Mouse (Mus musculus): ENCODE data around the gene Cars2. TPM values are rescaled to one million over a fixed set of nuclear protein-coding genes. Genes with fewer than 3 reads are reported as not detected.

The Cars2 gene
- polyA plus RNA-seq, 1 experiment, result 19.0 TPM

DNA sequence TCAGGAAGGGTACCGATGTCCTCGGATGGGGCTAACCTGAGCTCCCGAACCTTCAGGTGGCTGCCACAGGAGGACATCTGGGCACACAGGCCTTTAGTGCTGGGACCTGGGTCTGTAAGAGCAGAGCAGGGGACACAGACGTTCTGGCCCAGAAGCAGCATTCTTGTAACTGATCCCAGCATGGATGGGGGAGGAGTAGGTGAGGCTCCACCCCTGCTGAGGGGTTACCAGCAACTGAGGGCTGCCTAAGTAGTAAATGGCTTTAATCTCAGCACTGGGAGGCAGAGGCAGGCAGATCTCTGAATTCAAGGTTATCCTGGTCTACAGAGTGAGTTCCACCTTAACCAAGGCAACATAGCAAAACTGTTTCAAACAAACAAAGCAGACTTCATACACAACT, 7.7 kb downstream of the Cars2 start:
- peaks cover 13% of the 10 kb centered on the region for H3K36me3 ChIP-seq (ENCODE audit: control insufficient read depth, insufficient read depth)
- no peak overlapping the region for H3ac ChIP-seq (ENCODE audit: control insufficient read depth, insufficient read length, low read depth)
- no peak overlapping the region for H3K4me3 ChIP-seq (ENCODE audit: insufficient read depth, poor library complexity, severe bottlenecking)
- no peaks in the 10 kb centered on the region for H3K79me3 ChIP-seq (ENCODE audit: low read depth)
- no peak for TF ChIP-seq MYOD1 (IDR thresholded peaks at IDR 0.05; ENCODE audit: control insufficient read depth, insufficient read length, low read depth)
- no peak for TF ChIP-seq USF1 (IDR thresholded peaks at IDR 0.05; ENCODE audit: low read depth)
- no peak for TF ChIP-seq FOSL1 (IDR thresholded peaks at IDR 0.05; ENCODE audit: insufficient read depth, low read length, poor library complexity, severe bottlenecking)
- no peak for TF ChIP-seq CEBPB (IDR thresholded peaks at IDR 0.05; ENCODE audit: low read depth)
- no peak for TF ChIP-seq CTCF (IDR thresholded peaks at IDR 0.05; ENCODE audit: control insufficient read depth, insufficient read depth, insufficient read length)
- TF ChIP-seq MAX (IDR thresholded peaks at IDR 0.05), result no peak
- TF ChIP-seq MYOG (IDR thresholded peaks at IDR 0.05; ENCODE audit: control insufficient read depth, extremely low read depth, insufficient read length), result no peak
- no peaks in the 10 kb centered on the region for H3K79me2 ChIP-seq (ENCODE audit: control insufficient read depth, insufficient read depth)
- no peaks in the 10 kb centered on the region for H3K27me3 ChIP-seq (ENCODE audit: control insufficient read depth, insufficient read depth, insufficient read length)

DNA sequence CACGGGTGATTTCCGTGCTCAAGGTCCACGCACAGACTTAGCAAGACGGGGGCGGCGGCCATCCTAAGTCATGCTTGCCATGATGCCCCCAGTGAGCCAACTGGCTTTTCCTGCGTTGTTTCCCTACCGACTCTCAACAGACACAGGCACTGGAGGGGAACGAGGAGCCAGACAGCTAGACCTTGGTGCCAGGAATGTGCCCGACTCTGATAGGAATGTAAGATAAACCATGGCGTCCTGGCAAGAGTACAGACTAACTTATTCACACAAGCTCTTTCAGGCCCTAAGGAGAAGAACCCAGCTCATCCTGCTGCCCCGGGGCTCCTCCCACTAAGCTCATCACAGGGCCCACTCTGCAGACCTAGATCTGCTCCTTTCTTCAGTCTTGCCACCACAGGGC, 8.6 kb downstream of the Cars2 start:
- Histone ChIP-seq H3K79me2 (ENCODE audit: control insufficient read depth, insufficient read depth) (no peaks in the 10 kb centered on the region), H3K4me3 (ENCODE audit: insufficient read depth, poor library complexity, severe bottlenecking) (no peak overlapping the region), H3K27me3 (ENCODE audit: control insufficient read depth, insufficient read depth, insufficient read length) (no peaks in the 10 kb centered on the region), H3ac (ENCODE audit: control insufficient read depth, insufficient read length, low read depth) (no peak overlapping the region), H3K79me3 (ENCODE audit: low read depth) (no peaks in the 10 kb centered on the region), H3K36me3 (ENCODE audit: control insufficient read depth, insufficient read depth) (peaks cover 11% of the 10 kb centered on the region)
- no peak for TF ChIP-seq MYOD1 (IDR thresholded peaks at IDR 0.05; ENCODE audit: control insufficient read depth, insufficient read length, low read depth)
- no peak for TF ChIP-seq CEBPB (IDR thresholded peaks at IDR 0.05; ENCODE audit: low read depth)
- TF ChIP-seq CTCF (IDR thresholded peaks at IDR 0.05; ENCODE audit: control insufficient read depth, insufficient read depth, insufficient read length), result no peak

DNA sequence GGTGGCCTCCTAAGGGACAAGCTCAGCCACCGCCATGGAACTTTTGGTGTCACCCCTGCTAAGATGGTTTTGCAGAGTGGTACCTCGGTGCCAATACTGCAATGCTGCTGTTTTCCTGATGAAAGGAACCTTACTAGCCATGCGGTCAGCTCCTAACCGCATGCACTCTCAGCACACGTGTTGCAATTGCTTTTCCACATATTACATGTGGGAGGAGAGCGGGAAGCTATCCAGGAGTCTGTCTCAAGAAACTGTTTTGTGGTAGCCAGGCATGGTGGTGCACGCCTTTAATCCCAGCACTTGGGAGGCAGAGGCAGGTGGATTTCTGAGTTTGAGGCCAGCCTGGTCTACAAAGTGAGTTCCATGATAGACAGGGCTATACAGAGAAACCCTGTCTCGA, 10.4 kb downstream of the Cars2 start:
- Histone ChIP-seq H3ac (ENCODE audit: control insufficient read depth, insufficient read length, low read depth) (no peak overlapping the region), H3K4me3 (ENCODE audit: insufficient read depth, poor library complexity, severe bottlenecking) (no peak overlapping the region), H3K79me2 (ENCODE audit: control insufficient read depth, insufficient read depth) (no peaks in the 10 kb centered on the region)

DNA sequence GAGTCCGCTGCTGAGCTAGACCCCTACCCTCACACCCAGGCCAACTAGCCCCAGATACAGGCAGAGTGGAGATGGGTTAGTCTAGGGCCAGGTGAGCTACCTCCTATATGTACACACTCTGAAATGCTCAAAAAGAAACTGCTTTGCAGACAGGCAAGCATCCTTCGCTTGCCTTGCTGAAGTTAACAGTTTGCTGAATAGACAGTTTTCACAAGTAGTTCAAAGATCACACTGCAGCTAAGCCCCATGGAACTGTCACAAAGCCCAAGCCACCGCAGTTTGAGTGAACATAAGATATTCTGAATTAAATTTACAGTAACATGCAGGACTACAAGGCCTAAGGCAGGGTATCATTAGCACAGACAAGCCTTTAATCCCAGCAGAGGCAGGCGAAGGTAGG, 11.5 kb downstream of the Cars2 start:
- H3K36me3 ChIP-seq (ENCODE audit: control insufficient read depth, insufficient read depth), result peaks cover 5% of the 10 kb centered on the region
- no peaks in the 10 kb centered on the region for H3K79me3 ChIP-seq (ENCODE audit: low read depth)
- H3K27me3 ChIP-seq (ENCODE audit: control insufficient read depth, insufficient read depth, insufficient read length), result no peaks in the 10 kb centered on the region
- H3ac ChIP-seq (ENCODE audit: control insufficient read depth, insufficient read length, low read depth), result no peak overlapping the region
- no peaks in the 10 kb centered on the region for H3K79me2 ChIP-seq (ENCODE audit: control insufficient read depth, insufficient read depth)
- TF ChIP-seq CTCF (IDR thresholded peaks at IDR 0.05; ENCODE audit: control insufficient read depth, insufficient read depth, insufficient read length) (no peak), MAX (IDR thresholded peaks at IDR 0.05) (no peak), USF1 (IDR thresholded peaks at IDR 0.05; ENCODE audit: low read depth) (no peak), MYOD1 (IDR thresholded peaks at IDR 0.05; ENCODE audit: control insufficient read depth, insufficient read length, low read depth) (no peak), CEBPB (IDR thresholded peaks at IDR 0.05; ENCODE audit: low read depth) (no peak), FOSL1 (IDR thresholded peaks at IDR 0.05; ENCODE audit: insufficient read depth, low read length, poor library complexity, severe bottlenecking) (no peak), MYOG (IDR thresholded peaks at IDR 0.05; ENCODE audit: control insufficient read depth, extremely low read depth, insufficient read length) (no peak)
- H3K4me3 ChIP-seq (ENCODE audit: insufficient read depth, poor library complexity, severe bottlenecking), result no peak overlapping the region

More for the DNA sequence above, 10.4 kb downstream of the Cars2 start:
- H3K27me3 ChIP-seq (ENCODE audit: control insufficient read depth, insufficient read depth, insufficient read length), result no peaks in the 10 kb centered on the region
- H3K79me3 ChIP-seq (ENCODE audit: low read depth), result no peaks in the 10 kb centered on the region
- H3K36me3 ChIP-seq (ENCODE audit: control insufficient read depth, insufficient read depth), result peaks cover 9% of the 10 kb centered on the region
- no peak for TF ChIP-seq CTCF (IDR thresholded peaks at IDR 0.05; ENCODE audit: control insufficient read depth, insufficient read depth, insufficient read length)

DNA sequence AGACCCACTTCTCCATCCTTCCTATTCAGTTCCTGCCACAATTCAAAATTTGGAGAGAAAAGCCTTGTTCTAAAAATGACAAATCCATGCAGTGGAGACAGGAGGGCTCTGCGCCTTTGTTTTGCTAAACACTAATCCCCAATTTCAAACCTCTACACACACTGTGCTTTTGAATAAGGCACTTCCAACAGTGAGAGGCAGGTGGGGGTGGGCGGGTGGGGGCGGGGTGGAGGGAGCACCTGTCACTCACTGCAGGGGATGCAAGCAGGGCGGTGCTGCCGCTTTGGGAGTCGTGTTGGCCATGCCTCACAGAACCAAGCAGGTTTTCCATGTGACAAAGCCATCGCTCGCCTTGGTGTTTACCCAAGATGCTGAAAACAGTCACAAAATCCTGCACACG, 16.1 kb downstream of the Cars2 start:
- H3K36me3 ChIP-seq (ENCODE audit: control insufficient read depth, insufficient read depth), result peaks cover 19% of the 10 kb centered on the region
- H3K4me3 ChIP-seq (ENCODE audit: insufficient read depth, poor library complexity, severe bottlenecking), result no peak overlapping the region
- H3ac ChIP-seq (ENCODE audit: control insufficient read depth, insufficient read length, low read depth), result no peak overlapping the region
- H3K79me3 ChIP-seq (ENCODE audit: low read depth), result no peaks in the 10 kb centered on the region
- no peaks in the 10 kb centered on the region for H3K27me3 ChIP-seq (ENCODE audit: control insufficient read depth, insufficient read depth, insufficient read length)
- TF ChIP-seq CEBPB (IDR thresholded peaks at IDR 0.05; ENCODE audit: low read depth), result no peak
- H3K79me2 ChIP-seq (ENCODE audit: control insufficient read depth, insufficient read depth), result no peaks in the 10 kb centered on the region

DNA sequence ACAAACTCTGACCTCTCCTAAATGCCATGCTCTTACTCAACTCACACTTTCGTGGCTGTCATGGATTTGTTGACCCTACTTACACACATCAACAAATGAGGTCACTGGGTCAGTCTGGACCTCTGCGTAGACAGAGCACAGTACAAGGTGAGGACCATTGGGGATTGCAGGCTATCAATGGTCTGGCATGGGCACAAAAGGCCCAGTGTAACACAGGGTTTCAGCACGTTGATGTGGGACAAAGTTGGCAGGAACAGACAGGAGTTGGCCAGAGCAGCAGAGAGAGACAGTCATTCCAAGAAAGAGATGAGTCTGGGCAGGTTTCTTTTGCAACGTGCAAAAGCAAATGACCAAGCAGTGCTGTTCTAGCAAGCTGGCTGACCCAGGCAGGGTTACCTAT, 19.7 kb downstream of the Cars2 start:
- no peaks in the 10 kb centered on the region for H3K79me3 ChIP-seq (ENCODE audit: low read depth)
- H3K4me3 ChIP-seq (ENCODE audit: insufficient read depth, poor library complexity, severe bottlenecking), result no peak overlapping the region
- no peak overlapping the region for H3ac ChIP-seq (ENCODE audit: control insufficient read depth, insufficient read length, low read depth)
- no peaks in the 10 kb centered on the region for H3K27me3 ChIP-seq (ENCODE audit: control insufficient read depth, insufficient read depth, insufficient read length)
- TF ChIP-seq MAX (IDR thresholded peaks at IDR 0.05) (no peak), FOSL1 (IDR thresholded peaks at IDR 0.05; ENCODE audit: insufficient read depth, low read length, poor library complexity, severe bottlenecking) (no peak), USF1 (IDR thresholded peaks at IDR 0.05; ENCODE audit: low read depth) (no peak), MYOG (IDR thresholded peaks at IDR 0.05; ENCODE audit: control insufficient read depth, extremely low read depth, insufficient read length) (no peak), CEBPB (IDR thresholded peaks at IDR 0.05; ENCODE audit: low read depth) (no peak), CTCF (IDR thresholded peaks at IDR 0.05; ENCODE audit: control insufficient read depth, insufficient read depth, insufficient read length) (no peak), MYOD1 (IDR thresholded peaks at IDR 0.05; ENCODE audit: control insufficient read depth, insufficient read length, low read depth) (no peak)
- H3K36me3 ChIP-seq (ENCODE audit: control insufficient read depth, insufficient read depth), result peaks cover 20% of the 10 kb centered on the region
- H3K79me2 ChIP-seq (ENCODE audit: control insufficient read depth, insufficient read depth), result no peaks in the 10 kb centered on the region
